Mouse (Mus musculus) E14TG2a.4 (cell line): Measurements from ENCODE around the gene Avil.

Source experiments
- CTCF ChIP-seq: conservative IDR thresholded peaks from 2 replicates; pipeline ENCODE4 v1.5.1; 2014; ENCODE audit warnings: low read length
- NANOG ChIP-seq: IDR thresholded peaks from 2 replicates; pipeline ENCODE4 v1.6.1; 2014; ENCODE audit warnings: borderline replicate concordance, low read length, mixed read lengths
- POU5F1 ChIP-seq: IDR thresholded peaks from 2 replicates; pipeline ENCODE4 v1.6.1; 2014; ENCODE audit warnings: low read length, borderline replicate concordance

GRCm38 (mm10) chr10:127048608-127049394 lies 48.3 kb downstream of the Avil start:
- TF ChIP-seq CTCF (no peak), NANOG (no peak), POU5F1 (no peak)
